Mouse (Mus musculus) spleen, adult 2 months (tissue): ENCODE data around the gene Syncrip.

Source experiments
- CTCF ChIP-seq: fragments of 200-500 bp; IDR thresholded peaks from 2 replicates; pipeline ENCODE4 v1.5.1; 2011; ENCODE audit warnings: mild to moderate bottlenecking, inconsistent platforms; ENCODE audit not compliant: insufficient read depth, insufficient read length, insufficient replicate concordance; ENCODE audit errors: extremely low read depth
- POLR2A ChIP-seq: fragments of 200-500 bp; IDR thresholded peaks from 2 replicates; pipeline ENCODE4 v1.6.1; 2011; ENCODE audit warnings: low read depth, low read length, inconsistent platforms

GRCm38 (mm10) chr9:88516361-88516995 lies 34.1 kb upstream of the Syncrip start:
- no peak for TF ChIP-seq POLR2A
- no peak for TF ChIP-seq CTCF
